Mouse (Mus musculus): ENCODE data around the gene Ninj2.
A peak's percentile ranks its signal among the peaks of the same experiment; 100 is the strongest.

Gene Ninj2

DNA sequence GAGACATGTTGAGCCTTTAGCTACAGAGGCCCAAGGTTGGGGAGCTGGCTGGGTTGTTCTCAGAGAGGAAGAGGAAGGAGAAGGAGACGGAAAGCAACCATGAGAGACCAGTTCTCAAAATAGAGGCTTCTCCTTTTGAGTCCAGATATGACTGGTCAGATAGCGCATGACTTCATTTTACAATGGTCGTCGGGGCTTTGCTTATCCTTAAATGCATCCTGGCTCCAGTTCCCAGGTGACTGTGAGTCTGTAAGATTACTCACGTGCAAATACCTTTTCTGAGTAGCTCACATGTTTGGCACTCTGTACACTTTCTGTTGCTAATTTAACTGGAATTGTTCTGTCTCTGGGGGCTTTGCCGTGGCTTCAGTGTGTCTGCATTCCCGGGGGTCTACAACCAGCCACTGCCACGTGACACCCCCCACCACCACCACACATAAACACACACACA, 86.6 kb downstream of the Ninj2 start:
- no peak for DNase-seq

DNA sequence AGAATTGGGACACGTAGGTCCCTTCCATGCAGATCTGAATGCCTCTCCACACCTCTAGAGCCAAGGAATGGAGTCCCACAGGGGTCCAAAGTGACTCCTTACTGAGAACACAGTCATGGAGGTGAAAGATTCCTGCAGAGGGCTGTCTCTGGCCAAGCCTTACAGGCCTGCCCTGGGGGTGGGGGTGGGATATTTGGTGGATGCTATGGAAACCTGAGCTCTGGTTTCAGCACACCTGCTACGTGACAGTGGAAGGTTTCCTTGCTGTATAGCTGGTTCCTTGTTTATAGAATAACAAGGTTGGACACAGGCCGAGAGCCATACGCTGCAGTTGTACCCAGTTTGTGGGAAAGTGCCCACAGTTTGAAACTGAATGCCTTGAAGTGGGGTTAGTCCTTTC, 87.3 kb downstream of the Ninj2 start:
- no peak for DNase-seq

DNA sequence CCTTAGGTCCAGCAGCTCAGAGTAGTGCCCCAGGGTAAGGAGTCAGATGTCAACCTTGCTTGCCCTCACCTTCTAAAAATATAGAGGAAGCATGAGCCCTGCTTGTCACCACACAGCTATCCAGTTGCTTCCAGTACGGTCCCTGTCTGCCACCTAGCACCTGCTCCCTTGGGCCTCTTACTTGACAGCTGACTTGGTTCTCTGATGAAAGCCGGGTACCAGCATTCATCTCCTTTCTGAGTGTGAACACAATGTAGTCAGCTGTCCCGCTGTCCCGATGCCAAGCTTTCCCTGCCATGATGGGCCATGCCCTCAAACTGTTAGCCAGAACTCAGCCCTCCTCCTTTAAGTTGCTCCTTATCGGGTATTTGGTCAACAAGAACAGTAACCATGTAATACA, 89.0 kb downstream of the Ninj2 start:
- DNase-seq = no peak

DNA sequence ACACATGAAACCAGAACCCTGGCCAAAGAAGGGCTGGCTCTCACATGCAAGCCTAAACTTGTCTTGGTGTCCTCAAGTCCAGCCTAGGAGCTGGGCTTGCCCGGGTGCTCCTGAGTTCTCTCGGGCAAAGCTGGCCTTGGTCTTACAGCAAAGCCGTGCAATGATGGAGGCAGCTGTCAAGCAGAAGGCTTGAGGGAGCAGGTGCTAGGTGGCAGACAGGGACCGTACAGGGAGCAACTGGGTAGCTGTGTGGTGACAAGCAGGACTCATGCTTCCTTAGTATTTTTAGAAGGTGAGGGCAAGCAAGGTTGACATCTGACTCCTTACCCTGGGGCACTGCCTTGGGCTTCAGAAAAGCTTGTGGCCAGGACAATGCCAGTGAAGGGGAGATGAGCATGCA, 90.6 kb downstream of the Ninj2 start:
- no peak for DNase-seq

DNA sequence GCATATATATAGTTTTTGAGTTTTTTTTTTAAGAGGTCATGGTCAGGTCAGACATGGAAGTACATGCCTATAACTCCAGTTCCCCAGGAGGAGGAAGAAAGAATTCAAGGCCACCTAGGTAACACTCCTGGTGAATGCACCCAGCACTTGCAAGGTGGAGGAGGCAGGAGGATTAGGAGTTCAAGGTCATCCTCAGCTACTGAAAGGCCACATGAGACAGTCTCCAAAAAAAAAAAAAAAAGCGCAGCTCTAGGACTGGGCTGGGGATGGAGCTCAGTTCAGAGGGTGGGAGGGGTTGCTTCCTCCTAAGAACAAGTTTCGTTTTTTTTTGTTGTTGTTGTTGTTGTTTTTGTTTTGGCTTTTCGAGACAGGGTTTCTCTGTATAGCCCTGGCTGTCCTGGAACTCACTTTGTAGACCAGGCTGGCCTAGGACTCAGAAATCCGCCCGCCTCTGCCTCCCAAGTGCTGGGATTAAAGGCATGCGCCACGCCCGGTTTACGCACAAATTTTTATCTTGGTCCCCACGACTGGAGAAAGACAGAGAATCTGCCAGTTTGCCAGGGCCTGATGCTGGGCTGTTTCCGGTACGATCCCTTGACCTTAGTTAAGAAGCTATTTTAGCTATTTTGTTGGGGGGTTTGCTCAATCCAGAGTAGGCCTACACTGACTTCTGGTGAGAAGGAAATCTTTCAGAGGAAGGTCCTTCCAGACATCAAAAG, 92.0 kb downstream of the Ninj2 start:
- no peak for DNase-seq

DNA sequence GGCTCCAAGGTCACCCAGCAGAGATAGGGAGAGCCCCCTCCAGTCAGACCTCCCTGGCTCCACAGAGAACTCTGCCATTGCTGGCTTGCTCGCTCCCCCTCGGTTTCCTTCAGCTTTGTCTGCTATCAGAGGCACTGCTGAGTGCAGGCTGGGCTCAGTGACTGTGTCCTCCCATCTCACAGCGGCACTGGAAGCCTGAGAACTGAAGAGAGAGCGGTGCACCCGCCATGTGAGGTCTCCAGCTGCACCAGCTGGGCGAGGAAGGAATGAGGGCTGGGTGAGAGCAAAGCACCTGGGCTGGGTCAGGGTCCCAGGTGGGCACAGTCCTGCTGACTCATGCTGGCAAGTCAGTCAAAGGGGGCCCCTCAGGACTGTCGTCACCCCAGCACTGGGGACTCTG, 92.6 kb downstream of the Ninj2 start:
- DNase-seq = no peak

DNA sequence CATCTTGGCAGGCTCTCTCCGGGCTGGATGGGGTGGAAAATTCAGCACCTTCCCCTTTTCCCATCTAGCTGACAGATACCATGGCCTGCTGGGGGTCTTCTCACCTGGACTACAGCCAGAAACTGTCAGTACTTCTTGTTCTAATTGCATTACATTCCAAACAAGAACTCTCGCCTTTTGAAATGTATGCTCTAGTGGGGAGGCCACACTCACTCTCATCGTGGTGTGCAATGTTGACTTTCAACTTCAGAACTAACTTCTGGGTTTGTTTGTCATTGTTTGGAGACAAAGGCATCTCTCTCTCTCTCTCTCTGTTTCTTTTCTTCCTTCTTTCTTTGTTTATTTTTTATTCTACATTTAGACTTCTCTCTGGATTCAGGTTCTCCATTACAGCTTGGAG, 93.4 kb downstream of the Ninj2 start:
- no peak for DNase-seq

DNA sequence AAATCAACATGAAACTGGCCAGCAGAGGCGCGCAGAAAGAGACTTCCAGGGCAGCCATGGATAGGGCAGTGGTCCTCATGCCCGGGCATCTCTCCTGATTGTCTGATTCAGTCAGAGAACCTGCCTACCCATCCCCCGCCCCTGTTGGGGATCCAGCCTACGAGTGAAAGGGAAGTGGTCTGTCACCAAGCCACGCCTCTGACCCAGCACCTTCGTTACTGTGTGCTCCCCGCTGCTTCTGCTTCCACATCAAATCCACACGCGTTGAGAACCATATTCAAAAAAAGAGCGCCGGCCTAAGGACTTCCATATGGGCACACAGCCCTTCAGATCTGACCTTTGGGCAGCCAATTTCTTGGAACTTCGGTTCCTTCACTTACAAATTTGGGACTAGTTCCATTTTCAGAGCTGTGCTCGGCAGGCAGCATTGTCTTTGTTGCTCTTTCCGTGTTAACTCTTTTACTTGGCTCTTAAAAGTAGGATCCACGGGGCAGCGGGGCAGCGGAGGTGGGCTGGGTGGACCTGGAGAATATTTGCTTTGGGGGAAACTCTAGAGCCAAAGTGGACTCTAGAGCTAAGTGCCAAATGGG, 94.5 kb downstream of the Ninj2 start:
- DNase-seq = no peak

DNA sequence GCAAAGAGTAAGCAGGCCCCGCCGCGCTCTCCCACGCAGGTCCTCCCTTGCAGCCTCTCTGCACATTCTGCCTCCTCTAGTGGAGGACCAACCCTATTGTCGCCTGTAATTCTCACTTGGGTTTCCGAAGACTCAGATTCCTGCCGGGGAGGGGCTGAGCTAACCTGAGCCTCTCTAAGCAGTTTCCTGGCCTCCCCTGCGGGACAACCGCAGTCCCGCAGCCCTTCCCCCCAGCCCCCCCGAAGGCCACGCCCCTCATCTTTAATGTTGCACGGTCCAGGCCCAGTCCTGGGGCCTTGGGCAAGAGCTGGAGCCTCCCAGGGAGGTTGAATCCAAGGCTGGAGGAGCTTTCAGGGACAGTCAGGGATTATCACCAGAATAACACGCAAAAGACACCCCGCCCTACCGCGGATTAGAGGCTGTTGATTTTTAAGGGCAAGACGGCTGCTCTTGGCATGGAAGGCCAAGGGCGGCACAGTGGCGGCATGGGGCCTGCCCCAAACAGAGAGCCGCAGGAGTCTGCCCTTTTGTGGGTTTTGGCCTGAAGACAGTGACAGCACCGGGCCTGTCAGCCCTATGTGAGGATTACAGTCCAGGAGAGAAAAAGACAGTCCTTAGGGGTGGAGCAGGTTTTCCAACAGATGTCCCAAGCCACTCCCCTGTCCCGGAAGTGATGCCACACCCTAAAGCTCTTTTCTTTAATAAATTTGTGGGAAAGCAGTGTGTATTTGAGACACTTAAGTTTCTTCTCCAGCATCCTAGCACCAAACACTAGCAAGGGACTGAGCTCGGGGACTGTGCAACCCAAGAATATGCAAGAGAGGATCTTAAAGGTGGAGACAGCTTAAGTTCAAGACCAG, 95.5 kb downstream of the Ninj2 start:
- DNase-seq = no peak

DNA sequence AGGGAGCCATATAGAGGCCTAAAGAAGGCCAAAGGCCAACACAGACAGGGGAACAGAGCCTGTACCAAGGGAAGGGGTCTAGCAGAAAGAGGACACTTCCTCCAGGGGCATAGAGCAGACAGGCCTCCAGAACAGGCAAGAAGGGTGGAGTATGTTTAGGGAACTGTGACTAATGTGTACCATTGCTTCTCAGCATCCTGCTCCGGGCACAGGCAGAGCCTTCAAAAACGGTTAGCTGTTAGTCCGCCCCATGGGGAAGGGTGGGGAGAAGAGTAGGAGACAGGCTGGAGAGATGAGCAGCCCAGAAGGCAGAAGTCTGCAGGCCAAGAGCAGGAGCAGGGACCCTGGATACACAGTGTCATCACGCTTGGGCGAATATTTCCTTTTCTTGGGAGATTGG, 96.1 kb downstream of the Ninj2 start:
- no peak for DNase-seq

DNA sequence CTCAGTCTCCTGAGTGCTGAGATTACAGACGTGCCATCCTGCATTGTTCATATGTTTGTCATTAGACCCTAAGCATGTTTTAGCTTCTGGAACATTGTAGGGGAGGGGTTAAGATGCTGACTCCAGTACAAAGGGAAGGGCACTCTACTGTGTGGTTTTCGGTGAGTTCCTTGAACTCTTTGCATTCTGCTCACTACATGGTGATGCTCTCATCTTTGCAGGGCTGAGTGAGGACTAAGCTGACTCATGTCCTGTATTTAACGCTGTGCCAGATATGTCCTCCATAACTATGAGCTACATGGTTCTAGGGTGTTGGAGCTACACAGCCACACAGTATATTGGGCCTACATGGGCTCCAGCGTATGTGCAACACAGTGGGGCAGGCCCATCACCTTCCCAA, 97.2 kb downstream of the Ninj2 start:
- no peak for DNase-seq

DNA sequence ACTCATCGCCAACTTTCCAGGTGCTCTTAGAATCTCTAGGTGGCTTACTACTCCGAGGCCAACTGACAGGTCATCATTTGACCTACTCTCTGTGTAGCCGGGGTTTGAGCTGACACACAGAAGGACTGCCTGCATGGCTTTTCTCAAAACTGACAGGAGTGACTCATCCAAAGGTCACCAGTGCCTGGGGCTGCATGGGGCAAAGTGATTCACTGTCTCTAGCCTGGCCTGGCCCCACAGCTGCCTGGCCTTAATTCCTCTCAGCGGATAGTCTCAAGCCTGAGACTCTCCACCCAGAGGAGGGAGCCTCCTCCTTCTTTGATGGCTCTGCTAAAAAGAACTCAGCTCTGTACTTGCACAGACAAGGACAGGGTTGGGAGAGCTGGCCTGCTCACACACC, 97.8 kb downstream of the Ninj2 start:
- no peak for DNase-seq

DNA sequence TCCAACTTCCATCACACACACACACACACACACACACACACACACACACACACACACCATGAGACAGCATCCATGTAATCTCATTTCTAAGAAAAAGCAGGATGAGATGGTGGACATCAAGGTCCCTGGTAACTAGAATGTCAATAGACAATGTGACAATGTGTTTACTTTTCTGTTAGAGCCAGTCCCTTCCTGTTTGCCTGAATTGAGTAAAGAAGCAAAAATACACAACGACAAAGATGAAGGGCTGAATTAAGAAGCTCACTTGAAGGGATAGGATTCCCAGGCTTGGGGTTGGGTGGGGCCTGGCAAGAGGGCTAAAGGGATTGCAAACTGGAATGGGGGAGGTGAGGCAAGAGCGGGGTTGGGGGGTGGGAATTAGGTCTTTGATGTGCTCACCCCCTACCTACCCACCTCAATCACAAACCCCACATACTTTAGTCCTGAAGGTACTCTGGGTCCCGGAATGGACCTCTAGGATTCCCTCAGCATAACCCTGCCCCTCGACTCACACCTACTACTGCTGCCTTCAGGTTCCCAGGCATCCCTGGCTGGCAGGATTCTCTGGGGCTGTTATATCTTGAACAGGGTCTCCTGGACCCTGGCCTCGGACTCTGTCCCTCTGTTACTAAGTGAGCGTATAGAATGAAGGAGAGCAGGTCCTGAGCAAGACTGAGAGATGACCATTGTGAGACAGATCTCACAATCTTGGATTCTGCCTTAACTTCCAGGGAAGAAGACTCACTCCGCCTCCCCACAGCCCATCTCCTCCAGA, 98.4 kb downstream of the Ninj2 start:
- no peak for DNase-seq

DNA sequence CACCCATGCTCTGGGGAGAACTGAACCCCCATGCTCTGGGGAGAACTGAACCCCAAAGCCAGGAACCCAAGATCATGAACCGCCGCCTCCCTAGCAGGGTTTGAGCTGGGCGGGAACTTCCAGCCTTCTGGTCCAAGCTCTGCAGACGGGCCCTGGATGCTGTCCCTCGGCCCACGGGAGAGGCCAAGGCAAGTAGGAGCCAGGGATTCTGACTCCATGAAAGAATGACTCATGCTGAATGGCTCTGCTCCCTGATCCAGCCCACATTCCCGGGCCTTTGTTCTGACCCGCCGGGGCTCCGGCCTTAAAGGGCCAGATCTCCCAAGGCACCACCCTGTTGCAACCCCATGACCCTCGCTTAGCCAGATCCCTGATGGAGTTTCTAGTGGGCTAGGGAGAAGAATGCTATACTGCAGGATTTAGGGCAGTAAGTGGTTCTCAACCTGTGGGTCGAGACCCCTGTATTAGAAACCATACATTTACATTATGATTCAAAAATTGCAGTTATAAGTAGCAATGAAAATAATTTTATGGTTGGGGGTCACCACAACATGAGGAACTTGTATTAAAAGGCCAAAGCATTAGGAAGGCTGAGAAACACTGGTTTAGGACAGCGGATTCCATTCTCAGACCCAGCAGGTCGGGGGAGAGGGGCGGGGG, 99.2 kb downstream of the Ninj2 start:
- DNase-seq = peak; percentile 34

DNA sequence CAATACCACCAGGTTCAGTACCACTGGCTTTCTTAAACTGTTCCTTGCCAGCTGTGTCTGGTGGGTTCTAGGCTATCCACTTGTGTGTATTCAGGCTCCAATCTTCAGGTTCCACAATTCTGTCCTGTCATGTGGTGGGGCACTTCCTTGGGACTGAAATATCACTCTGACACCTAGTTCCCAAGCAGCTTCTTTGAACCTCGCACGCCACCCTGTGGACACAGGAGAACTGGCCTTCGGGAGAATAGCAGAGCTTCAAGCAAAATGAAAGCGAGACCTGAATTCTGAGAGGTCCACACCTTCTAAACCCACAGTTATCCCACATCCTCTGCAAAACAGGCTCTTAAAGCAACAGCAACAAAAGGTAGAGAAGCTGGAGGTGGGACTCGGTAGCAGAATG, 100.0 kb downstream of the Ninj2 start:
- DNase-seq = peak; percentile 68

DNA sequence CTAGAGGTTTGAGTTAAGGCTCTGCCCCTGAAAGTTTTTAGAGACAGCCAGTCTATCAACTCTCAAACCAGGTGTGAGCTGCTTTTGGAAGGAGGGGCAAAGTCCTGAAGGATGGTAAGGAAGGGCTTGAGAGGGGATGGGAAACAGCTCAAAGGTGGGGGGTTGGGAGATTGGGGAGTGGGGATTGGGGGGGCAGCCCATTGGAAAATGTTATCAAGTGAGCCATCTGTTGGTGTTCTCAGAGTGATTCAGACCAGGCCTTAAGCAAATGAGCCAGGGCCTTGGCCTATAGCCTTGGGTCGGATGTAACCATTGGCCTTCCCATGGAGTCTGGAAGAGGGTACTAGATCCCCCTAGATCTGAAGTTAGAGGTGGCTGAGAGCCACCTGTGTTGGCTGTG, 100.6 kb downstream of the Ninj2 start:
- DNase-seq = no peak

DNA sequence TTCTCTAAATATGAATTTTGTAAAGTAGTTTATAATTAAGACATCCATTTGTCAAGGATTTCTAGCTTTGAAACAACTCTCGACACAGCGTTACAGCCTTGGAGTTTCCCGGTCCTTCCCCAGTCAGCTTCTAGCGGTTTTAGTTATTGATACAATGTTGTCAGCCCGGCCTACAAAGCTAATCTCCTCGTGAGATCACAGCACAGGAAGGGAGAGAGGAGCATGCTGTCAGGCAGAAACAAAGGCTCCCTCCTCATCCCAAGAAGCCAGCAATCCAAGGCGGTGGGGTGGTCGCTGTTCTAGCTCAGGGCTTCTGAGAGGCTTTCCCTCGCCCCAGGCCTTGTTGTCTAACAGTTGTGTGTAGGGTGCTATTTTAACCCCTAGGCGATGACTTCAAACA, 101.2 kb downstream of the Ninj2 start:
- DNase-seq = no peak

DNA sequence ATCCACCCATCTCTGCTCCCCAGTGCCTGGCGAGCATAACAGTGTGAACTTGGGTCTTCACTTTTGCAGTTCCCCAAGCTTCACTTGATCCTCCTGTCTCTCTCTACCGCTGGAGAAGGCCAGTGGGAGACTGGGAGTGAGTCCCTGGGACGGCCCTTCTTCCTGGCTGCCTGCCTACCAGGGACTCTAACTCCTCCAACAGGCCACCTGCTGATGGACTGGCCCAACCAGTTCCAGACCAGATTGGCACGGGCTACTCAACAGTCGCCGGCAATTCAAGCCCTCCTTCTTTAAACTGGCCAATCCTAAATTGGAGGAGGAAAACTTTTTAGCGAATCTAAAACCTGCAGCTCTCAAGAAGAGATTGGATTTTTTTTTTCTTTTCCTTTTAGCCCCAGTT, 101.8 kb downstream of the Ninj2 start:
- DNase-seq = no peak

DNA sequence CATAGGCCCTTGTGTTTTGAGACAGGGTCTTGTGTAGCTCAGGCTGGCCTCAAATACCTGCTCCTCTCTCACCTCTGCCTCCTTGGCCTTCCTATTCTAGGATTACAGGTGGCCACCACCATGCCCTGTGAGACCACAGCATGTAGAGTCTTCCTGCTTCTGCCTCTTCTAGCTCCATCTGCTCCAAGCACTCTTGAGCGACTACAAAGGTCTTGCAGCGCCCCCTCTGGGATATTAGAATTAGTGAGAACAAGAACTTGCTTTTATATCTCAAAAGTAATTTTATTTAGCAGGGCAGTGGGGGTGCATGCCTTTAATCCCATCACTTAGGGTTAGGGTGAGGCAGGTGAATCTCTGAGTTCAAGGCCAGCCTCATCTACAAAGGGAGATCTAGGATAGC, 103.7 kb downstream of the Ninj2 start:
- DNase-seq = no peak

DNA sequence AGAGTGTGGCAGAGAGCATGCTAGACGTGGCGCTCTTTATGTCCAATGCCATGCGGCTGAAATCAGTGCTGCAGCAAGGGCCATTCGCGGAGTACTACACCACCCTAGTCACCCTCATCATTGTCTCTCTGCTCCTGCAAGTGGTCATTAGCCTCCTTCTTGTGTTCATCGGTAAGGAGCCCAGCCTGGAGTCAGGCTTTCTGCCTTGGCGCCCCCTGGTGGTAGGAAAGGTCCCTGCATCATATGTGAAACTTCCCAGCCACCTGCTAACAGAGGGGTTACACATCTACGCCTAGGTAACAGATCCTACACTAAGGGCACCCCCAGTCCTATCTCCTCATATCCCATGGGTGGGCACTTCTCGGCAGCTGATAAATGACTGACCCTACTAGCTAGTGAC, 104.8 kb downstream of the Ninj2 start:
- DNase-seq = peak; percentile 72

DNA sequence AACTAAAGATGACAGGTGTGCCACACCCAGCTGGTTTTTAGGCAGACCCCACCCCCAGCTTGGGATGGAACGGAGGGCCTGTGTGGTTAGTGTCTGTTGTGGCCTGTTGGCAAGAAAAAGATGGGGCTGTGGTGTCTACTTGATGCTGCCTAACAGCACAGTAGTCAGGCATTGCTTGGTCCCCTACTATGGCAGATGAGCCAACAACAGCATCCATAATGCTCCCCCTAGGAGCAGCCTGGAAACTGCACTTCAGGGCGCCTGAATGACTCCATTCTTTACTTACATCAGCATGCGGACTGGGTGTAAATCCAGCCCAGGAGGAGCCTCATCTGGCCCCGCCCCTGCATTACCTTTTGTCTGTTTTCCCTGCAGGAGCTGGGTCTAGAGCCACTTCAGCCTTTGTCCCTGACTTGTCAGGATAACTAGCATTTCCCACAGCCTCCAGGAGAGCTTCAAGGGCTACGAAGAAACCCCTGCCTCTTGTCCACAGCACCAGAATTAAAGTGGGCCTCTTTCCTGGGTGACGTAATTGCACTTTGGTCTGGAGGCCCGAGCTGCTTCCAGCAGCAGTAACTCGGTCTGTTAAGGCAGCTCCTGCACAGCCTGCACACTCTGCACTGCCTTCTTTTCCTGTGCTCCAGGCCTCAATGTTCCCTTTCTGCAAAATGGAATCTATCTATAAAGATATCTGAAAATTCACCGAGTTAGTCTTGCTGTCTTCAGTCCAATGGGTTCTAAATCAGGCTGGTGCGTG, 106.7 kb downstream of the Ninj2 start:
- no peak for DNase-seq

DNA sequence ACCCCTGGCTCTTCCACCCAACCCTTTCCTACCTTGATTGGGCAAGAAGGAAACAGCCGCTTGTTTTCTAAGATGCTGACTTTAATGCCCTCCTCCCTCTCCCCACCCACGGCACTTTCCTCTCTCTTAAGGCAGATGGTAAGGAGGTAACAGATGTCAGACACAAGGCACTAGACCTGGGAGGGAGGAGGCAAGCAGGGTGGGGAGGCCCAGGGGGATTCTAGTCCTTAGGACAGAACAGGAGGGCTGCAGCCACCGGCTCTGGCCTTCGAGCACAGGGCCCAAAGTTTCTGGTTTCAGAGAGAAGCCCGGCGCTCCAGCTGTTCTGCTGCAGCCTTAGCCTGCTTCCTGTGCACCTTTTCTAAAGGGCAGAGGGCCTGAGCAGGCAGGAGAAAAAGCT, 108.8 kb downstream of the Ninj2 start:
- DNase-seq = no peak
